Mouse (Mus musculus) layer of hippocampus, postnatal 14 days (tissue): ENCODE results near the gene Gzf1. TPM values are rescaled to one million over a fixed set of nuclear protein-coding genes. Genes with fewer than 3 reads are reported as not detected.

Experiments
- DNase-seq, 2 experiments: peaks; one replicate each; pipeline ENCODE4 v3.0.0; 2021 to 2022; ENCODE audit warnings: low spot score in 2 of 2, mixed read lengths in 1 of 2
- total RNA-seq, 2 experiments: library from RNA; stranded (reverse); gene quantifications; 2 replicates each; pipeline ENCODE4 v1.2.3; 2021

Gzf1 gene
- total RNA-seq, 2 experiments from 2014 or later, result 24.9 to 26.7 TPM

GRCm38 (mm10) chr2:148698571-148698970 lies 17.7 kb downstream of the Gzf1 start:
- DNase-seq, result no peak

GRCm38 (mm10) chr2:148706409-148707201 lies 25.8 kb downstream of the Gzf1 start:
- peak in 1 of 2 experiments; percentile 37 for DNase-seq

DNA sequence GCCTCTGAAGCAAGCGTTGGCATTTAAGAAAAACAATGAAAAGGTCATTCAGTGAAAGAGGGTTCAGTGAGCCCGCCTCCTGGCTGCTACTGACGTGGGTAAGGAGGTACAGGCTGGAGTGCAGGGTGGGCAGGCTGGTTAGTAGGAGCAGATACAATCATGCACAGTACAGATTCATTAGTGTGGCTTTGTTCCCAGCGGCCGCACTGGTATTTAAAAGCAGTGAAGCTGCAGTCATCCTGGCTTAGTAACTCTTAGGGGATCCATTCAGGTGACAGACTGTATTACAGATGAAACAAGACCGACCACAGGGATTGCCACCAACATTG lies 26.3 kb downstream of the Gzf1 start:
- DNase-seq, result no peak

- no peak for DNase-seq
Measured at GRCm38 (mm10) chr2:148712326-148712725, 31.5 kb downstream of the Gzf1 start.

DNA sequence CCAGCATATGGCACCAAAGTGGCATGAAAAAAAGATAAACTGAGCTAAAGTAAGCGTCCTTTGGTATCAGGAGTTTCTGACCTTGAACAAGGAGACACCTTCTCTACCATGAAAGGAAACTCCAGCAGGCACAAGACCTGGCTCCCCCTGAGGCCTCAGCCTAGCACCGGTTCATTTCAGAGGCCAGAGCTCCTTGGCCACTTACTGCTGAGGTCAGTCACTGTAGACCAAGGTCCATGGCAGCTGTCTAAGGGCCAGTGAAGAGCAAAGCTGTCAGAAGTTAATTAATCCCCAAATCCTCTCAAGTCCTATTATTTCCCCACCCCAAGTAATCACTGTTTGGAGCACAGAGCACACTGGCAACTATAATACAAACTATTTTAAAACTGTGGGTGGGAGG lies 36.2 kb downstream of the Gzf1 start:
- no peak for DNase-seq

GRCm38 (mm10) chr2:148719271-148719995 lies 38.6 kb downstream of the Gzf1 start:
- no peak for DNase-seq

DNA sequence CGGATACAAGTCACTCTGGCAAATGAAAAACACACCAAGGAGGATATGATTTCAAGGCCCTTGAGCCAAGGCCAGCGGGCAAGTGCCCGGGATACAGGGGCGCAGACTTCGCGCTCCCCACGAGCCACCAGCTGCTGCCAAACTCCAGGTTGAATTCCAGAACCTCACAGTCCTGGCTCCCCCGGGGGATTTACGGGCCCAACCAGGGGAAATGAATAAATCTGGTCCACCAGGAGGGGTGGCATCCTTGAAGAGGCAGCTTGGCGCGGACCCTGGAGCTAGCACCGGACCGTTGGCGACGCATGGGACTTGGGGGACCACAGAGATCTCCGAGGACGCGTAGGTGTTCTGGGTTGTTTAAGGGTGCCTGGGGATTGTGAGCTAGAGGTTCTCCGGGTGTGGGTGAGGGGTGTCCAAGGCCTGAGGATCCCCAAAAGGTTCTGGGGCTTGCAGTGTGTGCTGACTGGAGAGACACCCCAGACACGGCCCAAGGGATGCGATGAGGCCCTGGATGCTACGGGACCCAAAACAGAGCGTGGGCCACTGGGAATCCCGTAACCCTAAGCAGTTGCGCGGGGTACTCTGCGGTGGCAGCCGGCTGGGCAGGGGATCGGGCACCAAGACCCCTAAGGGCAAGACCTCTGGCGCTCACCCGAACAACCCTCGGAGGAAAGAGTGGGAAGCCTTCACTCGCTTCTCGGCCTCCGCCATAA lies 50.9 kb downstream of the Gzf1 start:
- peak; percentile 29 for DNase-seq

DNA sequence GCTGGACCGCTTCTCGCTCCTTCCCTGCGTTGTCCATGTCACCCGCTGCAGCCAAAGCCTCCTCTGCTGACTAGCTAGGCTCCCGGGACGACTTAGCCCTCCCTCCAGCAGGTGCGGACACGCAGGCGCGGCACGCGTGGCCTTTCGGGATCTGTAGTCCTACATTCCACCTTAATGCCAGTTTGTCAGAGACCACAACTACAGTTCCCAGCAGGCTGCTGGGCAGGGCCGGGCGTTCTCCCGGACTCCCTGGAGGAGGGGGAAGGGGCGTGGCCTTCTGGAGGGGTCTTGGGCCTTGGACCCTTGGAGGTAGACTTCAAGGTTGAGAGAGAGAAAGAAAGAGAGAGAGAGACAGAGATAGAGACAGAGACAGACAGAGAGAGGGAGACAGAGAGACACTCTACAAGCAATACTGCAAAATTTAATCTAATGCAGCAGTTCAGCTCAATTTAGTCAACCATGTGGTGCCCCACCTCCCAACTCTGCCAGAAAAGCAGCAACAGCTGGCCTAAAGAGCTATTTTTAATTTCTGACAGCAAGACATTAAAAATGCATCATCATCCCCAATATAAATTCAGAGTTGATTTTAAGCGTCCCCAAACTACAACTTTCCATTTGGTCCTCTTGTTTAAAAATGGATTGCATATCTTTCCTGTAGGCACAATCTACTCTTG lies 51.6 kb downstream of the Gzf1 start, which contains the start of gene Napb:
TSS of gene Napb (minus strand) at position 141 of the 674 bp plus-strand sequence.
- peak; percentile 90 to 97 for DNase-seq

Other genes starting within 250 kb of the Gzf1 start
- gene Cd93, start 237.5 kb upstream of the Gzf1 start, total RNA-seq, result 10 to 100 TPM; 11.8 to 13.5 TPM
- 10 to 100 TPM; 11.1 to 12.2 TPM for gene Nxt1, start 8.4 kb upstream of the Gzf1 start, total RNA-seq
- gene Napb, start 51.4 kb downstream of the Gzf1 start, total RNA-seq, result 100 to 1,000 TPM; 298 to 310 TPM
- gene Cstl1, start 69.3 kb downstream of the Gzf1 start, total RNA-seq, result not detected
- gene Cst11, start 90.5 kb downstream of the Gzf1 start, total RNA-seq, result not detected
- not detected for gene 8030411F24Rik, start 101.0 kb downstream of the Gzf1 start, total RNA-seq
- gene Cst12, start 108.3 kb downstream of the Gzf1 start, total RNA-seq, result 1 to 10 TPM; 1.1 to 1.6 TPM
- gene Cst8, start 117.8 kb downstream of the Gzf1 start, total RNA-seq, result not detected
- gene Cst13, start 139.1 kb downstream of the Gzf1 start, total RNA-seq, result not detected
- not detected for gene Cst9, start 154.1 kb downstream of the Gzf1 start, total RNA-seq
- not detected for gene 9230104L09Rik, start 184.0 kb downstream of the Gzf1 start, total RNA-seq
- gene Cst3, start 194.7 kb downstream of the Gzf1 start, total RNA-seq, result 1,000 to 10,000 TPM; 2,596 to 2,656 TPM